Mouse (Mus musculus): ENCODE measurements at regions not wholly inside any gene's neighbourhood (a gene's known extent, or its start where the extent isn't known, plus 50 kb on each side); places are given as distances from the start of the nearest gene placed in this dataset.

DNA sequence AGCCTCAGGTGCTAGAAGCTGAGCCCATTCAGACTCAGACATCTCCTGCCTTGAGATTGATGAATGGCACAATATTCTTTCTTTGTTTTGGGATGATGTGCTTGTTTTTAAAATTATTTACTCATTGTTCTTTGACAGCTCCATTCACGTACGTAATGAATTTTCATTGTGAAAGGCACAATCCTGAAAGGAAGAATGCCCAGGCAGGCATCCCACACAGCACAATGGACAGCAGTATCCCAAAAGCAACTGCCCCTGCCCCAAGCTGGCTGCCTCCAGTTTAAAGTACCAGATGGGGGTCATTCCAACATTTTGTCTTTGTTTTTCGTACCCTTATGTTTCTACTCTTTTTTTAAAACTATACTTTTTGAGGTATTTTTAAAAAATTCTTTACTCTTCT lies 210.9 kb upstream of the St8sia2 start:
- DNase-seq (ENCODE audit: low spot score) = no peak

DNA sequence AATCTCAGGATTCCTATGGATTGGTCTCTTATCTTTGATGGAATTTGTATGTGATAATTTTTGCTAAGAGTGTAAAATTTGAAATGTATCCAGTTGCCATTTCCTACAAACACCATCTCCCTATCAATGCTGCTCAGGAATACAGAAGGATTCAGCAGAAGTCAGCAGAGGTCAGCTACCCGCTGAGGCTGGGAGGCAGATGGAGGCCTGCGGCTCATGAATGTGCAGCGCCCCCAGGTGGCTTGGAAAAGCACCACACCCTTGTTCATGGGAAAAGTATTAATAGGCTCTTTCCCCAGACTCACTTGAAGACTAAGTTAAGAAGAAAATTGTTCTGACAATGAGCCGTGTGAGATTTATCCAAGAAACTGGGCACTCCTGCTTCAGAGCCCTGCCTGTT lies 187.2 kb upstream of the St8sia2 start:
- DNase-seq (ENCODE audit: low spot score) = peak; percentile 3

DNA sequence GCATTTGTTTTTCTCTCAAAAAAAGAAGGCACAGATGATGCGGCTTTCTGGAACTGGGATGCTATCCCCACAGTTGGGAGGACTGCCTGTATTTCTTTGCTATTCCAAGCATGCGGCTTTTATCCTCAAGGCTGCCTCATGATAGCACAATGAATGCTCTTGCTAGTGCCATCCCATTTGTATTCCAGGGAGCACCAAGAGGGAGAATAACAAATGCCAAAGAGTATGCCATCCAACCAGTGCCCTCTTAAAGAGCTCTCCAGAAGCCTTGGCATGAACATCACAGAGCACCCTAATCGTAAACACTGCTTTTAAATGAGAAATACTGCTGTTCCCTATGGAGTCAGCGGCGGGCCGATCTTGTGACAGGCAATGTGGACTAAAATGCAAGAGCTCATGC lies 185.3 kb upstream of the St8sia2 start:
- DNase-seq (ENCODE audit: low spot score) = no peak

DNA sequence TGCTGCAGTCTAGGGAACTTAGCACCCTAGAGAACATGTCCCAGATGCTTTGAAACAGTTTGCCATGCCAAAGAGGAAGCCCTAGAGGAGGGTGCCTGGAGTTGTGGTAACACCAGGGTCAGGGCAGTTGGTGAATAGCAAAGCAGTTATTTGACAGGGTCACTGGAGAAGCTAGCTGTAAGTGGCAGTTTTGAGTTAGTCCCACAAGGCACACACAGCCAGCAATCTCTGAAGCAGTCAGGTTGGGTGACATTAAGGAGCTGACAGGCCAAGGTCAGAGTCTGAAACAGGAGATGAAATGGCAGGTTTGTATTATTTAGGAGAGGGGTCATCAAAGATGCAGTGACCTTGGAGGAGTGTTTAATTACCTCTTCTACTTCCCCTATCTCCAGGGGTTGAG lies 171.2 kb upstream of the St8sia2 start:
- no peak for DNase-seq (ENCODE audit: low spot score)

DNA sequence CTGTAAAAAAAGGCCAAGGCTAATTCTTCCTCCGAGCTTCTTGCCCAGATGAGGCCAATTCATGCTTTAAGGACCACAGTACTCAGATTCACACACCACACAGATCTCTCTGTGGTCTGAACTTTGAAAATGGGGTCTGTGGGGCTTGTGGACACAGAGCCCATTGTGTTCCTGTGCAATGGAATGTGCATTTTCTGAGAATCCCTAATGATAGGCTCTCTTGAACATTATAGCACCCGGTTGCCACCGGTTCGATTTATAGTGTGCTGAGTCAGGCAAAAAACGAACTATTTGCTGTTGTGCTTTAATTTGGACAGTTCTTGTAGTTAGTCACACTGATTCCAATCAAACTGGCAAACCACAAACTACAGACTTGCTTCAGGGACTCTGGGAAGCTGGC lies 160.7 kb upstream of the St8sia2 start:
- no peak for DNase-seq (ENCODE audit: low spot score)

DNA sequence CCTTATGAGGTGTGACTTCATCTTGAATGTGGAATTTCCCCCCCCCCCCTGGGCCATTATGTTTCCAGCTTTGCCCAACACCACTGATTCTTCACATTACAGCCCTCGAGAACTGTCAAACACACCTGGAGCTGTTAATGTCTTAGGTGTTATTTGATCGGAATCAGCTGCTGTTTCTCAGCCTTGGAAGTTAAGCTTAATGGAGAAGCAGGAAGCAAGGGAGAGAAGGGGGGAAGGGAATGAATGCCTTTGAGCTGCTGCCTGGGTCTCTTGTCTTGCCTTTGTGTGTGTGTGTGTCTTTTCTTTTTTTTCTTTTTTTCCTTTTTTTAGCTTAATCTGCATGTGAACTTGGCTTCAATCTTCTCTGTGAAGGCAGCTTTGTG lies 159.7 kb upstream of the St8sia2 start:
- DNase-seq (ENCODE audit: low spot score) = no peak

DNA sequence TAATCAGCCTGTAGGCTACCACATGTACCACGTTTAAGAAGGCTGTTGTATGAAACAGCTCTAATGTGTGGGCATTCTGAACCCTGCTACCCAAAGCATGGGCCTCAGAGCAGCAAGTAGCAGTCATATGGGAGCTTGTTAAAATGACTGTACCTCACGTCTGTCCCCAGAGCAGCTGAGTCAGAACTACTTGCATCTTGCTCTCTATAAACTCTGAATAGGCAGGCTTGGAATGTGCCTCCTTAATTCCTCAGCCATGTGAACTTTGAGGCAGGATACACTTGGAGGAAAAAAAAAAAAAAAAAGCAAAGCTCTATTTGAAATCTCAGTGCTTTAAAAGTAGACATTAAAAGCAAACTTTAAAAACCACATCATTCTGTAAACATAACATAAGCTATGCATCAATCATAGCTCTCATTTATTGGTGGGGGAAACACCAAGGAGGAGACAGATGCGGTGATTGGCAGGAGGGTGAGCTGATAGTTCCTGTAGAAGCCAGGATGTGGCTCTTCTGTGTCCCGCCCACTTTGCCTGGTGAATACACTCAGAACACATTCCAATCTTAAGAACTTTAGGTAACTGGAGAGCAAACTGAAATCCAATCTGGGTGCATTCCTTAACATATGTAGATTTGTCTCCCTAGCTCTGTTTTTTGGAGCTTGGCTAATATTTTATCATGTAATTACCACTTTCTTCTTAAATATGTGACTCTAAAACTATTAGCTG lies 159.2 kb upstream of the St8sia2 start:
- no peak for DNase-seq (ENCODE audit: low spot score)

DNA sequence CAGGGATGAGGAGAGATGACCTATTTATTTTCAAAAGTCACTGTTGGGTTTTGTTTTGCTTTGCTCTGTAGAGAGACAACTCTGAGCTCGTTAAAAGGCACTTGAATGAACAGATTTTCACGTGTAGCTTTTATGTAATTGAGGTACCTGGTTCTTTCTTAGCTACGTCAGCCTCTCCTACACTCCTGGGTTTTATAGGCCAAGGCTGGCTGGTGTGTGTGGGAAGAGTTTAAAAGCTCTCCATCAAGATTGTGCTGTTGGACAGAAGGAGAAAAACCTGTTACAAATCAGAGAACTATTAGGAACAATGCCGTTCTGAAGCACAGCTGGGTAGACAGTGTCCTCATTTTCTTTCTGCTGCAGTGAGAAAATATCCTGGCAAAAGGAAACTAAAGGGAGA lies 138.1 kb upstream of the St8sia2 start:
- DNase-seq (ENCODE audit: low spot score) = no peak

DNA sequence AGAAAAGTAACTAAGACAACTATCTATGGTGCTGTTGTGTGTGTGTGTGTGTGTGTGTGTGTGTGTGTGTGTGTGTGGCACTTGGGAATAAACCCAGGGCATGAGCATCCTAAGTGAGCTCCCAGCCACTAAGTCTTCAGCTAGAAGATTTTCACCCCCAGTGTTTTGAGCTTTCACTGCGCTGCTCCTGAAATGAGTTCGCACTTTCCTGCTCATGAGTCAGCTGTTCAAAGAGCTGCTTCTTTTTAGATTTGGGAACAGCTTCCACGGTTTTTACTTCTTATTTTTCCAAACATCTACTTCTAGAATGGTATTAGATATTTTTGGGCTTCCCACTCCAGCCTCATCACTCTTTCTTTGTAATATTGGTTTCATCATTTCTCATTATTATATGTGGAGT lies 129.7 kb upstream of the St8sia2 start:
- no peak for DNase-seq (ENCODE audit: low spot score)

DNA sequence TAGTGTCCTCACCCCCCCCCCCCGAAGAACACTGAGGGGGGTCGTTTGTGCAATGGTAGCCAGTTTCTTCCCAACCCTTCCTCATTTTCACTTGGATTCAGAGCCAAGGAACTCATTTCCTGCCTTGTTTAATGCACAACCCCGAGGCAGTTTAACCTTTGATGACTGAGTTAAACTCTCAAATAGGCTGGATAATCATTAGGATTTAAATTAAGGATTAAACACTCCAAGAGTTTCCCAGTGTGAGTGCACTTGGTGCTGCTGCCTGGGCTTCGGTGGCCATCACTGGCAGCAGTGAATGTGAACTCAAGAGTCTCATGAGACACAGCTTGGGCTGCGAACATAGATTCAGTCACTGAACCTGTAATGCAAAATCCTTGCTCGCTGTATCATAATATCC lies 124.7 kb upstream of the St8sia2 start:
- no peak for DNase-seq (ENCODE audit: low spot score)

DNA sequence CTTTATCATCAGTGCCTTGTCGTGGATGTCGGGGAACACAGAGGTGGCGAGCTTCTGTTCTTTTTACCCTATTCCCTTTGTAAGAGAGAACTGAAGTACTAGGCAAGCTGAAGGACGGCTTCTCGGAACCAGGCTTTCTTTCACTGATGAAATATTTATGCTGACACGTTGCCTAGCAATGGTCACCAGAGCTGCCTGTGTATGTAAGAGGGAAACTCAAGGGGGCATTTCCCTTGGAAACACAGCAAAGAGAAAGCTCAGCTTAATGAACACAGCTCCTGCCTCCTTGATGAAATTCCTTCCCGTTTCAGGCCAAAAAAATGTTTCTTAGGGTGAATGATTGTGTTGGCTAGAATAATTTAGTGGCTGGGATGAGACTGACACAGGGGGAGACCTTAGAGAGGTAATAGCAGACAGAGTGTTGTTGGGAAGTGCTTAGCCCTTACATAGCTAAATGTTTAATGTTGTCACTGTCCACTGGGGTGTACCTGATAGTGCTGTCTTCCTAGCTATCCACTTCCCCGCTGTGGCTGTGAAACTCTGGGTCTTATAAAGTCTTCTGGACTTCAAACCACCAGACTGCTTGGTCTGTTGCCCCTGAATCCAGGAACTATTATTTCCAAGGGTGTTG lies 116.8 kb upstream of the St8sia2 start:
- no peak for DNase-seq (ENCODE audit: low spot score)

DNA sequence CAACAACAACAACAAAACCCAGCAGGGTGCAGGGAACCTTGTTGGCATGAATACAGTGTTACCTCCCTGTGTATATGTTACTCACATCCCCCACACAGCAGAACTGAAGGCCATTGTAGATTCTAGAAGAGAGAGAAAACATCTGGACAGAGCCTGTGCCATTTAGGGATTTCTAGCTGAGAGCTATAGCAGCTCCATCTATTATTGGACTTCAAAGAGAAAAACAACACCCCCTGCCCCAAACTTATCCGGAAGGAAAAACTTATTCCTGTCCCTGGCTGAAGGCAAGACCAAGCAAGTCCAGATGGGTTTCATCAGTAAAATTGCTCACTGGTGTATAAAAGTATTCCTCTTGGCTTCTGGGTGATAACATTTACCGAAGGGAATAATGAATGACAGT lies 98.6 kb upstream of the St8sia2 start:
- DNase-seq (ENCODE audit: low spot score) = no peak

DNA sequence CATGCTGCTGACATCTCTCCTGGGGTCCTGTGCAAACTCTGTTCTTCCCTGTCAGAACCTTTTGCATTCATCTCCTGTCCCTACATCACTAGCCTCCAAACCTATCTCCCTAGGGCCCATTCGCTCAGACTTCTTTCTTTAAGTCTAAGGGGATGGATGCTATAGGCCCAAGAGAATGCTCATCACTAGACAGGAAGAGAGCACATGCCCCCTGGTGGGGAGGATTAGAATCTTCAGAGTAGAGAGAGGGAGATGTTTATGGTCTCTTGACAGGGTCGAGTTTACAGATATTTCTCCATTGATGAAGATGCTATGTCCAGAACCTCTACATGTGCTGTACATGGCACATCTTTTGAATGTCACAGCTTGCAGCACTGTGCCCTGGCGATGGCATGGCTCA lies 94.9 kb upstream of the St8sia2 start:
- DNase-seq (ENCODE audit: low spot score) = no peak

DNA sequence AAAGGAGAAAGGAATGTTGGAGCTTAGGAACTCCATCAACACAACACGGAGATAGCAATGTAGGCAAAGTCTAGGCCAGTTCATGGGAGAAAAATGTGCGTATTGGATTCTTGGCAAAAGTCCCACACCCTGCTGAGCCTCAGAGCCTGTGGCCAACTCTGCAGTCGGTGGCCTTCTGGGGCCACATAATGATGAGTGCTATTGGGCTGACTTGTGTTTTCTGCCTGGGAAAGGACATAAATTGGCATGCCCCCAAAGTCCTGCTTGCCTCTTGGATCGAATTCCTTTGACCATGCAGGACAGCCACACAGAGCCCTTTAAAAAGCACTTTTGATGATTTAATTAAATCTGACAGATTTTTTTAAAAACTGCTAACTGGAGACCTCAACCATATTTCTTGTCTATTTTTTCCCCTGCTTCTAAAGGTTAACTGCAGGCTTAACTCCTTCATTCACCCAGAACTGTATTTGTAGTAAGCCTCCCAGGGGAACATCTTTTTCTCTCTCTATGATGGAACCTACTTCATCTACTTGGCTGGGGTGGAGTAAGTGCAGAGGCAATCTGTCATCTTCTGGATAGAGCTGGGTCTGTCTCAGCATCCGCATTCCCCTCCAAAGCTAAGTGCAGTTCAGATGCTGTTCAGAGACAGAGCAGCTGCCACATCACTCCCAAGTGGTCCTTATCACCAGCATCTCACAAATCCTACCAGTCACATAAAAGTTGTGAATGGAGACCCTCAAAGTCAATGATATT lies 93.9 kb upstream of the St8sia2 start:
- no peak for DNase-seq (ENCODE audit: low spot score)

DNA sequence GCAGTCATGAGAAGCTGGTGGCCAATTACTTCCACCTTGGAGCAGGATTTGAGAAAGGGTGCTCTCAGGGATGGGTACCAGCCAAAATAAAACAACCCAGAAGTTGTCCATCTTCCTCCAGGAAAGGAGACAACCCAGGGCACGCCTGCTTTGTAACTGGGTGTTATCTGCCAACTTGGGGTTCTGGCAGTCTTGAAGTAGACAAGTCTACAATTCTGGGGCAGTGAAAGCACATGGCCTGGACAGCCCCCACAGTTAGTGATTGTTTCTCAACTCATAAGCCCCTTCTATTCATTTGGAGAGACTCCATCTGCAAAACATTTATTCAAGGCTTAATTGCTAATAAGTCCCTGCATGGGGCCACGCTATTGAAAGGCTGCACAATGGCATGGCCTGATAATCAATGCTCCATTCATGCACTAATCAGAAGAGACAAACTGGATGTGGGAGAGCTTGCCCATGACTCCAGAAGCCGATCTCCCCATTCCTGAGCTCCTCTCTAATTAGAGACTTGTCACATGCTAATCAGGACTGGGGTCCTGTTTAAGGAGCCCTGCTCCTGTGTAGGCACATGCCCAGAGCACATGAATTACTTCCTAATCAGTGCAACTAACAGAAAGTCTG lies 78.0 kb upstream of the St8sia2 start:
- DNase-seq (ENCODE audit: low spot score) = no peak

DNA sequence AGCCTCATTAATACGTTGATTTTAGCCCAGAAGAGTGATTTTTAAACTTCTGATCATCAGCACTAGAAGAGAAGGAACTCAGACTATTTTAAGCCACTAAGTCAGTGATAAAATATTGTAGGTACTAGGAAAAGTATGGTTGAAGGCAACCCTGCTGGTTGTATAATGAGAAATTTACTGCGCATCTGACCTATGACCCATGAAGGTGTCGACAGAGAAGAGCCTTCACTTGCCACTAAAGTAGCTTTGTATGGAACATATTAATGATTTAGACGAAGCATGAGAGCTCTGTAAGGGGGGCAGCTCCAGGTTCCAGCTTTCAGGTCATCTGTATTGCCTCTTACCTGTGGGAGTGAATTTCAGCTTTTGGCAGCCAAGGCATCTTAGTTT lies 67.4 kb upstream of the St8sia2 start:
- no peak for DNase-seq (ENCODE audit: low spot score)

DNA sequence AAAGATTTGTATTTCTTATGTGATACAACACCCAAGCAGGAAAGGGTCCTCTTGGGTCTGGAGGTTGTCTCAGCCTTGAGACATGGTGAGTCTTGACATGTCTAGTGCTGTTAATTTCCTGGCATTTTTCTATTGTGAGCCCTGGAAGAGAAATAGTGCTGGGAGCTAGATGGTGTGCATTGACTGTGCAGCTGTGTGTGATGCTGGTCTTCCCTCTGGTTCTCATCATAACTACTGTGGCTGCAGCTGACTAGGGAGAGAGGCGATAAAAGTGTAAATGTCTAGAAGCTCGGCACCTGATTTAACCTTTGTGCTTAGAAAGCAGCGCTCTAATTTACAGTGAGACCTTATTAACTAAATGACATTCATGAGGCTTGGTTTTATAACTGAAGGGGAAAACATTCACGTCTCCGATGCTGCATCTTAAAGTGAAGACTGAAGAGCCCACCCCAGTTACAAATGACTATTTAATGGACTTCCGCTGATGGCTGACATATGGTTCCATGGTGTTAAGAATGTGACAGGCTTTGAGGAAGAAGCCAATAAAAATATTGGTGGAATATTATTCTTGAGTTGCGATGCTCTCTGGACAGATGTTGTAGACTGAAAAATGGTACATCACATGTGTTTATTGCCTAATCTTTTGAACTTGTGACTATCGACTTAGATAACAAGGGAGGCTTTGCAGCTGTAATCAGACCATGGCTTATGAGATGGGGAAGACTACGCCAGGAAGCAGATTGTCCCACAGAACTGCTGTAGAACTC lies 66.8 kb upstream of the St8sia2 start:
- no peak for DNase-seq (ENCODE audit: low spot score)

DNA sequence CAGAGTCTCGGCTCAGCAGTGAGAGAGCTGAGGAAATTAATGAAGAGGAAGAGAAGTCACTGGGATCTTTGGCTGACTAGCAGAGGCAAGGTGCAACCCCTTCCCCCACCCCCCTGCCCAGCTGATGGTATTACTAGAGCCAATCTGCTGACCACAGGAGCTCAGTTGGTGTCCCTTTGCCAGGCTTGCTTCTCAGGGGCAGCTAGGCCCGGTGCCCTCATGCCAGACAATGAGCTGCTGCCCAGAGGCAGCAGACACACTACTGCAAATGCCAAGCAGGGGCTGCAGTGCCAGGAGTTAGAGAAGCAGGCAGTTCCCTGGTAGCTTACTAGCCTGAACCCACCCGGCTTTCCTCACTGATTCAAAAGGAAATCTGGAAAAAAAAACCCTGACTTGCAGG lies 59.1 kb upstream of the St8sia2 start:
- no peak for DNase-seq (ENCODE audit: low spot score)

DNA sequence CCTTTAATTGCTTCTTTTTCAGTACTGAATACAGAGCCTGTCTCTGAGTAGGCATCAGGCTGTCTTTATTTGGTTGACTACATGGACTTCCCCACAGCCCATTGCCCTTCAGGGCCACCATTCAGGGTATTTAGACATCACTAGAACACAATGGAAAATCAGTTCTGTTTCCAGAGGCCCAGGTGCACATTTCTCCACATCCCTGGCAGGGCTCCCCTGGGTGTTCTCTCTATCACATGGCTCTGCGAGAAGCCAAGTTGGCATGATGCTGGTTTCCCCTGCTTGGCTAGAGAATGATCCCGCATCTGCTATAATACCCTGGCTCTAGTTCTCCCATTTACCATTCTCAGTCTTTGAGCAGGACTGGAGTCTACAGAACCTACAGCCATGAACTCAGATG lies 57.3 kb upstream of the St8sia2 start:
- DNase-seq (ENCODE audit: low spot score) = no peak

DNA sequence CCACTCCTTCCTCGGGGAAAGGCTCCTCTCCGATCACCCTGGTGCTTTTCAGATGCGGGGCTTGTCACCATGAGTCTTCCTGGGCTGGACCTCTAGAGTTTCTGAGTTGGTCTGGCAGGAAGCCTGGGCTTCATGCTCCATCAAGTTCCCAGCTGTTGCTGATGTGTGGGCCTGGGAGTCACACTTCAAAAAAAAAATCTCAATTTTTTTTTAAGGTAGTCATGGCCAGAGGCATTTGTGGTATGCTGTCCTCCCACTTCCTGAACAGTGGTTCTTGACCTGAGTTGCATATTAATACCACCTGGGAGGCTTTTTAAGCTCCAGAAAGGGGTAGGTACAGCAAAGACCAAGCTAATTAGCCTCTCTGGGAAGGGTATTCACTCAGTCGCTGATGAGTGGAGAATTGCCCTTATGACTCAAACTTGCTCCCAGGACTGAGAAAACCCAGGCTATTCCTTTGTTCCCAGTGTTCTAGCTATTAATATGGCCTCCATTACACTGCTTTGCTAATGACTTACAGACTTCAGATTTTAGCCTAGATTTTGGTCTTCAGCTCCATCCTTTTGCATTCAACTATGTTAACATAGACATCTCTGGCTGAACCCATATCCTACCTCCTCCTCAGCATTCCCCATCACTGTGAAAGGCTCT lies 52.1 kb upstream of the St8sia2 start:
- DNase-seq (ENCODE audit: low spot score) = no peak
